ENCODE assay signal across 20 mouse cellular contexts in the genomic region with DNA sequence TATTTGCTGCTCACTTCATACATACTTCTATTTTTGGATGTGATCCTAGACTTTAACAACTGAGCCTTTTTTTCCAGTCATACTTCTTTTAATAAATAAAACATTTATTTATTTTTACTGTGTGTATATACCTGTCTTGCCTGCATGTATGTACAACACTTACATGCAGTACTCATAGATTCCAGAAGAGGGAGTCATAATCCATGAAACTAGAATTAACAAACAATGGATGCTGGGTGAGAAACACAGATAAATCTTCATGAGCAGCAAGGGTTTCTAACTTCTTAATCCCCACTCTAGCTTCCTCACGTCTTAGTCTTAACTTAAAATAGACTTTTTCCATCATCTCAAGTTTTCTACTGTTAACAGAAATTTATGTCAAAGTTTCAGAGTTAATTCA.
DNase-seq lines count a peak whose midpoint lies in the region; ATAC-seq and TF ChIP-seq lines count a peak whose summit lies in the region.
"Had no signal": no experiment of that assay in that cellular context is flagged by ENCODE, and none has a peak within 500 bp of the region (broad histone marks: within the 10 kb centered on the region; RNA-seq: fewer than 3 reads in every experiment).

No protein-coding gene starts in this region.

- no peak overlapping the region for H3K4me2 ChIP-seq in intestine, postnatal 0 days (replicated peaks; ENCODE audit: low read depth)
- no peak overlapping the region for H3K4me2 ChIP-seq in intestine, embryonic 15.5 days (replicated peaks)
- H3K4me2 ChIP-seq: embryonic facial prominence, embryonic 13.5 days; heart, embryonic 11.5 days; liver, embryonic 13.5 days had no signal

- 0 out of 2 replicates have a peak, but pooled peaks have one; percentile 13 for TF ChIP-seq CTCF in intestine, postnatal 0 days (IDR thresholded peaks at IDR 0.05; ENCODE audit: low read depth)

- H3K4me1 ChIP-seq in intestine, postnatal 0 days (replicated peaks; ENCODE audit: control insufficient read depth, insufficient read depth, low read length), result no peaks in the 10 kb centered on the region
- no peaks in the 10 kb centered on the region for H3K4me1 ChIP-seq in intestine, embryonic 15.5 days (replicated peaks)
- H3K4me1 ChIP-seq: embryonic facial prominence, embryonic 13.5 days; forebrain, embryonic 10.5 days; liver, embryonic 13.5 days had no signal

- H3K4me3 ChIP-seq in intestine, postnatal 0 days (ENCODE audit: low read depth, low read length), result no peak overlapping the region
- no peak overlapping the region for H3K4me3 ChIP-seq in intestine, embryonic 15.5 days (replicated peaks)
- H3K4me3 ChIP-seq: embryonic facial prominence, embryonic 13.5 days; forebrain, embryonic 10.5 days; liver, embryonic 13.5 days had no signal

- DNase-seq in embryo, embryonic 10.5 days (ENCODE audit: low spot score), result peak; percentile 60
- DNase-seq in embryo, embryonic 9.5 days (ENCODE audit: extremely low spot score), result no peak
- DNase-seq in 416B (ENCODE audit: low read depth) (peak; percentile 54), ZHBTc4 (ENCODE audit: low read depth, low spot score) (peak; percentile 52)
- no peak for DNase-seq in ovary, postnatal 10 days (ENCODE audit: low spot score)
- DNase-seq in frontal cortex, postnatal 10 days (ENCODE audit: low spot score in 2 of 2), result no peak
- DNase-seq: cerebellum, adult 8-10 months; gastrocnemius, postnatal 10 days; kidney, adult 8-10 months; layer of hippocampus, adult 9-11 months; left cerebral cortex, postnatal 4 days; liver, embryonic 13.5 days; thymus, adult 18-20 months had no signal

- ATAC-seq in intestine, postnatal 0 days, result no peak
- ATAC-seq in intestine, embryonic 15.5 days, result no peak
- ATAC-seq: Patski had no signal

- no peaks in the 10 kb centered on the region for H3K27me3 ChIP-seq in intestine, postnatal 0 days (replicated peaks; ENCODE audit: control insufficient read depth, insufficient read depth, low read length)
- H3K27me3 ChIP-seq in intestine, embryonic 15.5 days (replicated peaks), result no peaks in the 10 kb centered on the region
- H3K27me3 ChIP-seq: embryonic facial prominence, embryonic 13.5 days; liver, embryonic 13.5 days; Patski had no signal

- no peaks in the 10 kb centered on the region for H3K9me3 ChIP-seq in intestine, postnatal 0 days (ENCODE audit: control insufficient read depth)
- H3K9me3 ChIP-seq in intestine, embryonic 15.5 days, result no peaks in the 10 kb centered on the region
- H3K9me3 ChIP-seq: embryonic facial prominence, embryonic 13.5 days; forebrain, embryonic 10.5 days; liver, embryonic 13.5 days had no signal

- no peak overlapping the region for H3K27ac ChIP-seq in intestine, postnatal 0 days (ENCODE audit: low read depth, low read length)
- no peak overlapping the region for H3K27ac ChIP-seq in intestine, embryonic 15.5 days
- H3K27ac ChIP-seq: embryonic facial prominence, embryonic 13.5 days; forebrain, embryonic 10.5 days; liver, embryonic 13.5 days; macrophage had no signal

- H3K36me3 ChIP-seq in intestine, postnatal 0 days (ENCODE audit: control insufficient read depth, insufficient read depth), result no peaks in the 10 kb centered on the region
- no peaks in the 10 kb centered on the region for H3K36me3 ChIP-seq in intestine, embryonic 15.5 days
- H3K36me3 ChIP-seq: embryonic facial prominence, embryonic 13.5 days; forebrain, embryonic 10.5 days; liver, embryonic 13.5 days had no signal

- H3K9ac ChIP-seq in intestine, postnatal 0 days (ENCODE audit: low read depth, low read length), result no peak overlapping the region
- no peak overlapping the region for H3K9ac ChIP-seq in intestine, embryonic 15.5 days
- H3K9ac ChIP-seq: embryonic facial prominence, embryonic 13.5 days; liver, embryonic 13.5 days had no signal

- WGBS in intestine, postnatal 0 days, result 56% methylated on average over 1 of the region's 1 CpGs
- 75% methylated on average over 1 of the region's 1 CpGs for WGBS in intestine, embryonic 15.5 days

Comparison
In these comparisons a context has a peak if more than half of its experiments do, and no peak if none do; other contexts are left out.
1. DNase-seq: peak in embryo, embryonic 10.5 days (single experiment), 416B (single experiment) and ZHBTc4 (single experiment); none in embryo, embryonic 9.5 days (single experiment), ovary, postnatal 10 days (single experiment) and frontal cortex, postnatal 10 days (0 of 2).